Mouse (Mus musculus): ENCODE data around the gene Dab1. TPM values are rescaled to one million over a fixed set of nuclear protein-coding genes. Genes with fewer than 3 reads are reported as not detected.

Gene Dab1
- total and polyA plus RNA-seq, 3 experiments, result not detected

DNA sequence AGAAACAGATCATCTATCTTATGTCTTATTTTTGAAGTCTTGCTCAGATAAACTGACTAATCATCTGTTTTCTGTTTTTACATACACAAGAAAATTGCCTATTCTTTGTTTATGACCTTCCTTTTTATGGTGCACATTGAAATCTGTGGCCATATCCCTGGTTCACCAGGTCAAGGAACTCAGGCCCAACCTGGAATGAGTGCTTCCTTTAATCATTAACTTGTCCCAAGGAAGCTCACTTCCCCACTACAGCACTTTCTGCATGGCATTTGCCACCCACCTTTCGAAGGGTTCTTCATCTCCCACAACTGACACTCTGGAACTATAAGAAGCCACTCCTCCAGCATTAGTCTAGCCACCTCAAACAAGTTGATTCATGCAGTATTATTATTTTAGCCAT, 58.0 kb downstream of the Dab1 start:
- H3K4me3 ChIP-seq (ENCODE audit: control insufficient read depth in 1 of 2, insufficient read depth in 1 of 2, low read depth in 2 of 2, low read length in 2 of 2), result no peak overlapping the region
- H3K9ac ChIP-seq (ENCODE audit: control insufficient read depth, low read depth, low read length, poor library complexity, severe bottlenecking), result no peak overlapping the region
- H3K9me3 ChIP-seq (replicated peaks; ENCODE audit: insufficient read depth, low read length), result no peaks in the 10 kb centered on the region
- no peak for TF ChIP-seq GATA1 (IDR thresholded peaks at IDR 0.05; ENCODE audit: low read depth, low read length)
- TF ChIP-seq JUND (IDR thresholded peaks at IDR 0.05; ENCODE audit: low read depth, low read length), result no peak
- TF ChIP-seq CHD2 (IDR thresholded peaks at IDR 0.05; ENCODE audit: low read length), result no peak
- no peak for TF ChIP-seq TAL1 (IDR thresholded peaks at IDR 0.05; ENCODE audit: low read length)
- TF ChIP-seq ZC3H11A (IDR thresholded peaks at IDR 0.05; ENCODE audit: low read depth, low read length), result no peak
- no peak for TF ChIP-seq ELF1 (IDR thresholded peaks at IDR 0.05; ENCODE audit: low read depth, low read length)
- TF ChIP-seq POLR2AphosphoS2 (IDR thresholded peaks at IDR 0.05; ENCODE audit: low read length), result no peak
- no peak for TF ChIP-seq SIN3A (IDR thresholded peaks at IDR 0.05; ENCODE audit: low read length)
- no peak for TF ChIP-seq POLR2A (IDR thresholded peaks at IDR 0.05; ENCODE audit: control insufficient read depth in 1 of 2, insufficient read depth in 1 of 2, low read depth in 1 of 2, low read length in 2 of 2, poor library complexity in 1 of 2)
- no peak for TF ChIP-seq SMC3 (IDR thresholded peaks at IDR 0.05; ENCODE audit: low read depth, low read length)
- TF ChIP-seq KAT2A (conservative IDR thresholded peaks at IDR 0.05; ENCODE audit: low read depth, low read length), result no peak
- H3K27me3 ChIP-seq (ENCODE audit: control insufficient read depth in 1 of 2, insufficient read depth in 2 of 2, low read length in 2 of 2), result no peaks in the 10 kb centered on the region
- no peaks in the 10 kb centered on the region for H3K4me1 ChIP-seq (ENCODE audit: control insufficient read depth in 1 of 2, insufficient read depth in 2 of 2, low read length in 2 of 2)
- H3K27ac ChIP-seq (ENCODE audit: control insufficient read depth, low read depth, low read length), result no peak overlapping the region
- H3K79me2 ChIP-seq (ENCODE audit: control insufficient read depth, insufficient read depth, low read length, poor library complexity), result no peaks in the 10 kb centered on the region
- H3K36me3 ChIP-seq (ENCODE audit: control insufficient read depth in 1 of 2, insufficient read depth in 2 of 2, low read length in 2 of 2), result no peaks in the 10 kb centered on the region
- no peak for DNase-seq (ENCODE audit: low read depth, low spot score)

DNA sequence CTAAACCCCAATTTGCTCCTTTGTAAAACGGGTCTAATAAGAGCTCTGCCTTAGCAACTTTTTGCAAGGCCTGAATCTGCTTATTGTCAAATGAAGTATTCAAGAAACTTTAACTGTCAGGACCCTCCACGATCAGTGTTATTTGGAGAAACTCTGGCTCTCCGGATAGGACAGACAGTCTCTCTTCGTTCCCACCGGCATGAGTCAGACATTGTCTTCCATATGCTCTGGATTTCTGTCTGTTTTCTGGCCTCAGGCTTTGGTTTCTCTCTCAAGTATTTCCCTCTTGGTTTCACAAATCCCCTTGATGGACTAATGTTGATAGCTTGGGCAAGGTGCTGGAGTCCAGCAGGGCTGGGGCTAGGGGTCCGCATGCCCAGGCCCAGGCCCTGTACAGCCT, 59.3 kb downstream of the Dab1 start:
- TF ChIP-seq UBTF (IDR thresholded peaks at IDR 0.05; ENCODE audit: borderline replicate concordance, insufficient read depth, low read depth, low read length), result no peak
- no peak for TF ChIP-seq JUND (IDR thresholded peaks at IDR 0.05; ENCODE audit: low read depth, low read length)
- no peak for TF ChIP-seq BHLHE40 (IDR thresholded peaks at IDR 0.05; ENCODE audit: borderline replicate concordance, low read depth, low read length)
- TF ChIP-seq MYC (IDR thresholded peaks at IDR 0.05; ENCODE audit: low read depth, low read length), result no peak
- TF ChIP-seq GATA1 (IDR thresholded peaks at IDR 0.05; ENCODE audit: low read depth, low read length), result no peak
- no peak for TF ChIP-seq ZKSCAN1 (IDR thresholded peaks at IDR 0.05; ENCODE audit: low read depth, low read length)
- no peak for TF ChIP-seq POLR2AphosphoS2 (IDR thresholded peaks at IDR 0.05; ENCODE audit: low read length)
- no peak for TF ChIP-seq USF1 (IDR thresholded peaks at IDR 0.05; ENCODE audit: low read depth, low read length)
- TF ChIP-seq CHD2 (IDR thresholded peaks at IDR 0.05; ENCODE audit: low read length), result no peak
- Histone ChIP-seq H3K27me3 (ENCODE audit: control insufficient read depth in 1 of 2, insufficient read depth in 2 of 2, low read length in 2 of 2) (no peaks in the 10 kb centered on the region), H3K4me1 (ENCODE audit: control insufficient read depth in 1 of 2, insufficient read depth in 2 of 2, low read length in 2 of 2) (no peaks in the 10 kb centered on the region), H3K36me3 (ENCODE audit: control insufficient read depth in 1 of 2, insufficient read depth in 2 of 2, low read length in 2 of 2) (no peaks in the 10 kb centered on the region), H3K9me3 (replicated peaks; ENCODE audit: insufficient read depth, low read length) (no peaks in the 10 kb centered on the region), H3K4me3 (ENCODE audit: control insufficient read depth in 1 of 2, insufficient read depth in 1 of 2, low read depth in 2 of 2, low read length in 2 of 2) (no peak overlapping the region), H3K79me2 (ENCODE audit: control insufficient read depth, insufficient read depth, low read length, poor library complexity) (no peaks in the 10 kb centered on the region), H3K27ac (ENCODE audit: control insufficient read depth, low read depth, low read length) (no peak overlapping the region), H3K9ac (ENCODE audit: control insufficient read depth, low read depth, low read length, poor library complexity, severe bottlenecking) (no peak overlapping the region)
- DNase-seq (ENCODE audit: low read depth, low spot score), result no peak

DNA sequence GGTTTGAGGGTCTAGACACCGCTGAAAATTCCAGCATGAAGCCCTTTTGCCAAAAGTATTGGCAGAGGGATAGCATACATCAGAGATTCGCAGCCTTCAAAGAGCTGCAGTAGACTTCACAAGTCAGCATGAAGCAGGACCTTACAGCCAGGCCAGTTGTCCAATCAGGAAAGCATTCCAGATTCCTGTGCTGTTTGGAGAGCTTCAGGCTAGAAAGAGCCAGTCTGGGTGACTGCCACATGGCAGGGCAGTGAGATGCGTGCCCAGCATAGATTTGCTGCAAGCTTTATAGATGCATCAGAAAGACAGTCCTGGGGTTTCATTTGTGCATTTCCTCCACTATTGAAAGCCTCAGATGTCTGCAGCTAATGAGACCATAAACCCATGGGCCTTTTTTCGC, 66.0 kb downstream of the Dab1 start:
- Histone ChIP-seq H3K4me3 (ENCODE audit: control insufficient read depth in 1 of 2, insufficient read depth in 1 of 2, low read depth in 2 of 2, low read length in 2 of 2) (no peak overlapping the region), H3K27ac (ENCODE audit: control insufficient read depth, low read depth, low read length) (no peak overlapping the region), H3K36me3 (ENCODE audit: control insufficient read depth in 1 of 2, insufficient read depth in 2 of 2, low read length in 2 of 2) (no peaks in the 10 kb centered on the region), H3K79me2 (ENCODE audit: control insufficient read depth, insufficient read depth, low read length, poor library complexity) (no peaks in the 10 kb centered on the region), H3K9me3 (replicated peaks; ENCODE audit: insufficient read depth, low read length) (no peaks in the 10 kb centered on the region), H3K9ac (ENCODE audit: control insufficient read depth, low read depth, low read length, poor library complexity, severe bottlenecking) (no peak overlapping the region), H3K4me1 (ENCODE audit: control insufficient read depth in 1 of 2, insufficient read depth in 2 of 2, low read length in 2 of 2) (no peaks in the 10 kb centered on the region), H3K27me3 (ENCODE audit: control insufficient read depth in 1 of 2, insufficient read depth in 2 of 2, low read length in 2 of 2) (no peaks in the 10 kb centered on the region)
- TF ChIP-seq SMC3 (IDR thresholded peaks at IDR 0.05; ENCODE audit: low read depth, low read length), result no peak
- TF ChIP-seq USF1 (IDR thresholded peaks at IDR 0.05; ENCODE audit: low read depth, low read length), result no peak
- no peak for TF ChIP-seq RCOR1 (IDR thresholded peaks at IDR 0.05; ENCODE audit: low read depth, low read length)
- no peak for TF ChIP-seq UBTF (IDR thresholded peaks at IDR 0.05; ENCODE audit: borderline replicate concordance, insufficient read depth, low read depth, low read length)
- TF ChIP-seq POLR2AphosphoS5 (IDR thresholded peaks at IDR 0.05; ENCODE audit: borderline replicate concordance, low read depth, low read length), result no peak
- DNase-seq (ENCODE audit: low read depth, low spot score), result no peak

Data from MEL (cell line).